Mouse (Mus musculus): Measurements from ENCODE around the gene Gpn3.

Gene Gpn3

GRCm38 (mm10) chr5:122377101-122377833 is 5.6 kb downstream of the Gpn3 start:
- Histone ChIP-seq H3K4me1 (replicated peaks; ENCODE audit: low read depth, low read length) (peaks cover 61% of the 10 kb centered on the region), H3K4me3 (replicated peaks; ENCODE audit: low read length) (no peak overlapping the region)

GRCm38 (mm10) chr5:122378171-122378570 is 6.5 kb downstream of the Gpn3 start:
- no peak for TF ChIP-seq CTCF (conservative IDR thresholded peaks at IDR 0.05; ENCODE audit: low read length)
- TF ChIP-seq POU5F1 (IDR thresholded peaks at IDR 0.05; ENCODE audit: borderline replicate concordance, low read length) = no peak
- H3K27me3 ChIP-seq (ENCODE audit: insufficient read depth, low read length) = no peaks in the 10 kb centered on the region
- H3K4me1 ChIP-seq (replicated peaks; ENCODE audit: low read depth, low read length) = peaks cover 59% of the 10 kb centered on the region
- H3K36me3 ChIP-seq (ENCODE audit: insufficient read depth, low read length) = peaks cover 84% of the 10 kb centered on the region
- H3K4me3 ChIP-seq (replicated peaks; ENCODE audit: low read length) = no peak overlapping the region
- H3K9me3 ChIP-seq (ENCODE audit: low read length) = no peaks in the 10 kb centered on the region

More at GRCm38 (mm10) chr5:122377101-122377833, 5.6 kb downstream of the Gpn3 start:
- no peaks in the 10 kb centered on the region for H3K27me3 ChIP-seq (ENCODE audit: insufficient read depth, low read length)
- peaks cover 78% of the 10 kb centered on the region for H3K36me3 ChIP-seq (ENCODE audit: insufficient read depth, low read length)
- TF ChIP-seq POU5F1 (IDR thresholded peaks at IDR 0.05; ENCODE audit: borderline replicate concordance, low read length) = no peak
- no peak for TF ChIP-seq CTCF (conservative IDR thresholded peaks at IDR 0.05; ENCODE audit: low read length)
- TF ChIP-seq NANOG (IDR thresholded peaks at IDR 0.05; ENCODE audit: borderline replicate concordance, low read length) = no peak
- no peaks in the 10 kb centered on the region for H3K9me3 ChIP-seq (ENCODE audit: low read length)

- peak; percentile 89 for TF ChIP-seq CTCF (conservative IDR thresholded peaks at IDR 0.05; ENCODE audit: low read length)
- no peak for TF ChIP-seq POU5F1 (IDR thresholded peaks at IDR 0.05; ENCODE audit: borderline replicate concordance, low read length)
- no peak for TF ChIP-seq NANOG (IDR thresholded peaks at IDR 0.05; ENCODE audit: borderline replicate concordance, low read length)
- Histone ChIP-seq H3K27me3 (ENCODE audit: insufficient read depth, low read length) (no peaks in the 10 kb centered on the region), H3K9me3 (ENCODE audit: low read length) (no peaks in the 10 kb centered on the region), H3K36me3 (ENCODE audit: insufficient read depth, low read length) (peaks cover 73% of the 10 kb centered on the region), H3K4me3 (replicated peaks; ENCODE audit: low read length) (no peak overlapping the region), H3K4me1 (replicated peaks; ENCODE audit: low read depth, low read length) (peaks cover 49% of the 10 kb centered on the region)
Measured at GRCm38 (mm10) chr5:122379374-122380155, 7.9 kb downstream of the Gpn3 start.

- TF ChIP-seq POU5F1 (IDR thresholded peaks at IDR 0.05; ENCODE audit: borderline replicate concordance, low read length) (no peak), CTCF (conservative IDR thresholded peaks at IDR 0.05; ENCODE audit: low read length) (no peak), NANOG (IDR thresholded peaks at IDR 0.05; ENCODE audit: borderline replicate concordance, low read length) (no peak)
- Histone ChIP-seq H3K9me3 (ENCODE audit: low read length) (no peaks in the 10 kb centered on the region), H3K4me3 (replicated peaks; ENCODE audit: low read length) (no peak overlapping the region), H3K36me3 (ENCODE audit: insufficient read depth, low read length) (peaks cover 21% of the 10 kb centered on the region), H3K27me3 (ENCODE audit: insufficient read depth, low read length) (no peaks in the 10 kb centered on the region), H3K4me1 (replicated peaks; ENCODE audit: low read depth, low read length) (peaks cover 25% of the 10 kb centered on the region)
Measured at GRCm38 (mm10) chr5:122390006-122390405, 18.3 kb downstream of the Gpn3 start.

- Histone ChIP-seq H3K36me3 (ENCODE audit: insufficient read depth, low read length) (peaks cover 27% of the 10 kb centered on the region), H3K4me3 (replicated peaks; ENCODE audit: low read length) (no peak overlapping the region), H3K9me3 (ENCODE audit: low read length) (no peaks in the 10 kb centered on the region), H3K27me3 (ENCODE audit: insufficient read depth, low read length) (no peaks in the 10 kb centered on the region), H3K4me1 (replicated peaks; ENCODE audit: low read depth, low read length) (peaks cover 29% of the 10 kb centered on the region)
- TF ChIP-seq CTCF (conservative IDR thresholded peaks at IDR 0.05; ENCODE audit: low read length) = no peak
- TF ChIP-seq POU5F1 (IDR thresholded peaks at IDR 0.05; ENCODE audit: borderline replicate concordance, low read length) = no peak
- no peak for TF ChIP-seq NANOG (IDR thresholded peaks at IDR 0.05; ENCODE audit: borderline replicate concordance, low read length)
Measured at GRCm38 (mm10) chr5:122390671-122391070, 19.0 kb downstream of the Gpn3 start.

GRCm38 (mm10) chr5:122391178-122391785 is 19.6 kb downstream of the Gpn3 start:
- peak overlapping the region; percentile 96 for H3K4me3 ChIP-seq (replicated peaks; ENCODE audit: low read length)
- H3K36me3 ChIP-seq (ENCODE audit: insufficient read depth, low read length) = peaks cover 27% of the 10 kb centered on the region
- no peaks in the 10 kb centered on the region for H3K9me3 ChIP-seq (ENCODE audit: low read length)
- no peaks in the 10 kb centered on the region for H3K27me3 ChIP-seq (ENCODE audit: insufficient read depth, low read length)
- TF ChIP-seq CTCF (conservative IDR thresholded peaks at IDR 0.05; ENCODE audit: low read length) (no peak), NANOG (IDR thresholded peaks at IDR 0.05; ENCODE audit: borderline replicate concordance, low read length) (no peak), POU5F1 (IDR thresholded peaks at IDR 0.05; ENCODE audit: borderline replicate concordance, low read length) (no peak)
- H3K4me1 ChIP-seq (replicated peaks; ENCODE audit: low read depth, low read length) = peaks cover 34% of the 10 kb centered on the region

GRCm38 (mm10) chr5:122391786-122392180 is 20.1 kb downstream of the Gpn3 start, which contains the start of gene Arpc3:
TSS of gene Arpc3 (plus strand) at chr5:122391878.
- Histone ChIP-seq H3K4me1 (replicated peaks; ENCODE audit: low read depth, low read length) (peaks cover 39% of the 10 kb centered on the region), H3K9me3 (ENCODE audit: low read length) (no peaks in the 10 kb centered on the region), H3K4me3 (replicated peaks; ENCODE audit: low read length) (peak within 1 kb of the TSS; percentile 96), H3K27me3 (ENCODE audit: insufficient read depth, low read length) (no peaks in the 10 kb centered on the region), H3K36me3 (ENCODE audit: insufficient read depth, low read length) (peaks cover 30% of the 10 kb centered on the region)
- TF ChIP-seq POU5F1 (IDR thresholded peaks at IDR 0.05; ENCODE audit: borderline replicate concordance, low read length) = no peak
- peak; percentile 89 for TF ChIP-seq CTCF (conservative IDR thresholded peaks at IDR 0.05; ENCODE audit: low read length)

All from E14TG2a.4 (cell line).